Mouse (Mus musculus) cerebellum, adult 11 months (tissue): Measurements from ENCODE around the gene Hsd17b1.

Experiments
- DNase-seq: peaks from one replicate; pipeline ENCODE4 v3.0.0; 2022

Hsd17b1 gene

GRCm38 (mm10) chr11:101078121-101078520, at the start of gene Hsd17b1:
TSS of gene Hsd17b1 (plus strand) at chr11:101078411.
- DNase-seq, result no peak

GRCm38 (mm10) chr11:101029320-101029719, 48.9 kb upstream of the Hsd17b1 start:
- no peak for DNase-seq

- DNase-seq, result no peak
Observed at GRCm38 (mm10) chr11:101030136-101030807, 47.9 kb upstream of the Hsd17b1 start.

GRCm38 (mm10) chr11:101030808-101031156, 47.4 kb upstream of the Hsd17b1 start:
- no peak for DNase-seq

- DNase-seq, result no peak
Observed at GRCm38 (mm10) chr11:101031470-101031869, 46.7 kb upstream of the Hsd17b1 start.

GRCm38 (mm10) chr11:101033856-101034500, 44.2 kb upstream of the Hsd17b1 start:
- no peak for DNase-seq

- no peak for DNase-seq
Observed at GRCm38 (mm10) chr11:101034614-101035327, 43.4 kb upstream of the Hsd17b1 start.

GRCm38 (mm10) chr11:101035328-101035695, 42.9 kb upstream of the Hsd17b1 start:
- no peak for DNase-seq

- DNase-seq, result no peak
Observed at GRCm38 (mm10) chr11:101037795-101038194, 40.4 kb upstream of the Hsd17b1 start.

- no peak for DNase-seq
Observed at GRCm38 (mm10) chr11:101045826-101046225, 32.4 kb upstream of the Hsd17b1 start.

- no peak for DNase-seq
Observed at GRCm38 (mm10) chr11:101046440-101046839, 31.8 kb upstream of the Hsd17b1 start.

- no peak for DNase-seq
Observed at GRCm38 (mm10) chr11:101047502-101047901, 30.7 kb upstream of the Hsd17b1 start.

- DNase-seq, result peak; percentile 68
Observed at GRCm38 (mm10) chr11:101050359-101050758, 27.9 kb upstream of the Hsd17b1 start.

GRCm38 (mm10) chr11:101051051-101051493, 27.1 kb upstream of the Hsd17b1 start:
- DNase-seq, result no peak

- no peak for DNase-seq
Observed at GRCm38 (mm10) chr11:101051617-101052016, 26.6 kb upstream of the Hsd17b1 start.

GRCm38 (mm10) chr11:101052751-101053473, 25.3 kb upstream of the Hsd17b1 start:
- no peak for DNase-seq

- DNase-seq, result no peak
Observed at GRCm38 (mm10) chr11:101053974-101054373, 24.2 kb upstream of the Hsd17b1 start.

GRCm38 (mm10) chr11:101055418-101055817, 22.8 kb upstream of the Hsd17b1 start:
- DNase-seq, result no peak

GRCm38 (mm10) chr11:101056885-101057284, 21.3 kb upstream of the Hsd17b1 start:
- DNase-seq, result no peak

GRCm38 (mm10) chr11:101057860-101058259, 20.4 kb upstream of the Hsd17b1 start:
- peak; percentile 87 for DNase-seq

GRCm38 (mm10) chr11:101058726-101059125, 19.5 kb upstream of the Hsd17b1 start:
- DNase-seq, result no peak

GRCm38 (mm10) chr11:101059473-101059872, 18.7 kb upstream of the Hsd17b1 start:
- no peak for DNase-seq

- peak; percentile 40 for DNase-seq
Observed at GRCm38 (mm10) chr11:101060126-101060525, 18.1 kb upstream of the Hsd17b1 start.
